Mouse (Mus musculus): Measurements from ENCODE around the gene Ttll8. TPM values are rescaled to one million over a fixed set of nuclear protein-coding genes. Genes with fewer than 3 reads are reported as not detected.
A peak's percentile ranks its signal among the peaks of the same experiment; 100 is the strongest.

Ttll8 gene
- polyA plus RNA-seq, 1 experiment = not detected

- Histone ChIP-seq H3K4me1 (ENCODE audit: control insufficient read depth, insufficient read depth, low read length) (peaks cover 23% of the 10 kb centered on the region), H3K27ac (ENCODE audit: insufficient read depth, low read length) (no peak overlapping the region), H3K4me3 (ENCODE audit: insufficient read depth, low read length) (peak overlapping the region; percentile 58)
- TF ChIP-seq CTCF (IDR thresholded peaks at IDR 0.05; ENCODE audit: borderline replicate concordance, insufficient read depth, low read length) = no peak
- TF ChIP-seq POLR2A (IDR thresholded peaks at IDR 0.05; ENCODE audit: low read depth, low read length) = no peak
Observed at GRCm38 (mm10) chr15:88864270-88865030, 89.8 kb downstream of the Ttll8 start.

GRCm38 (mm10) chr15:88863695-88864231, 90.5 kb downstream of the Ttll8 start:
- no peak overlapping the region for H3K27ac ChIP-seq (ENCODE audit: insufficient read depth, low read length)
- peaks cover 23% of the 10 kb centered on the region for H3K4me1 ChIP-seq (ENCODE audit: control insufficient read depth, insufficient read depth, low read length)
- no peak for TF ChIP-seq POLR2A (IDR thresholded peaks at IDR 0.05; ENCODE audit: low read depth, low read length)
- TF ChIP-seq CTCF (IDR thresholded peaks at IDR 0.05; ENCODE audit: borderline replicate concordance, insufficient read depth, low read length) = no peak
- peak overlapping the region; percentile 58 for H3K4me3 ChIP-seq (ENCODE audit: insufficient read depth, low read length)

DNA sequence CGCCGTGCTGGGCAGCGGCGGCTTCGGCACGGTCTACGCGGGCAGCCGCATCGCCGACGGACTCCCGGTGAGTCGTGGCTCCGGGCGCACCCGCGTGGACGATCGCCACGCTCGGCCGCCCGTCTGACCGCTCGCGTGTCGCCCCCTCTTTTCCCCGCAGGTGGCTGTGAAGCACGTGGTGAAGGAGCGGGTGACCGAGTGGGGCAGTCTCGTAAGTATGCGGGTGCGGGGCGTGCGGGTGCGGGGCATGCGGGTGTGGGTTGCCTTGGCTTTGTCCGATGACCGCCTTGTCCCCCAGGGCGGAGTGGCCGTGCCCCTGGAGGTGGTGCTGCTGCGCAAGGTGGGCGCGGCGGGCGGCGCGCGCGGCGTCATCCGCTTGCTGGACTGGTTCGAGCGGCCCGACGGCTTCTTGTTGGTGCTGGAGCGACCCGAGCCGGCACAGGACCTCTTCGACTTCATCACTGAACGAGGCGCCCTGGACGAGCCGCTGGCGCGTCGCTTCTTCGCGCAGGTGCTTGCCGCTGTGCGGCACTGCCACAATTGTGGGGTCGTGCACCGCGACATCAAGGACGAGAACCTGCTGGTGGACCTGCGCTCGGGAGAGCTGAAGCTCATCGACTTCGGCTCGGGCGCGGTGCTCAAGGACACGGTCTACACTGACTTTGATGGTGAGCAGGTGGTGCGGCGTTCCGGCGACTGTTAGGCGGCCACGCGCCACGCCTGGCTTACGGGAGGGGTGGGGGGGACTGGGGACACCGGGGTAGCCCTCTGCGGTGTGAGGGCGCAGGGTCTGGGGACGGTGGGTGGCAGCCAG, 91.1 kb downstream of the Ttll8 start:
- H3K27ac ChIP-seq (ENCODE audit: insufficient read depth, low read length) = no peak overlapping the region
- TF ChIP-seq CTCF (IDR thresholded peaks at IDR 0.05; ENCODE audit: borderline replicate concordance, insufficient read depth, low read length) = no peak
- TF ChIP-seq POLR2A (IDR thresholded peaks at IDR 0.05; ENCODE audit: low read depth, low read length) = no peak
- peaks cover 23% of the 10 kb centered on the region for H3K4me1 ChIP-seq (ENCODE audit: control insufficient read depth, insufficient read depth, low read length)
- H3K4me3 ChIP-seq (ENCODE audit: insufficient read depth, low read length) = peak overlapping the region; percentile 58

- Histone ChIP-seq H3K27ac (ENCODE audit: insufficient read depth, low read length) (peak within 1 kb of the TSS; percentile 96), H3K4me3 (ENCODE audit: insufficient read depth, low read length) (peak within 1 kb of the TSS; percentile 58), H3K4me1 (ENCODE audit: control insufficient read depth, insufficient read depth, low read length) (peaks cover 19% of the 10 kb centered on the region)
- TF ChIP-seq CTCF (IDR thresholded peaks at IDR 0.05; ENCODE audit: borderline replicate concordance, insufficient read depth, low read length) (no peak), POLR2A (IDR thresholded peaks at IDR 0.05; ENCODE audit: low read depth, low read length) (peak; percentile 92)
Observed at GRCm38 (mm10) chr15:88861772-88862622, 92.2 kb downstream of the Ttll8 start, which contains the start of gene Pim3. TSS of gene Pim3 (plus strand) at chr15:88862186.

DNA sequence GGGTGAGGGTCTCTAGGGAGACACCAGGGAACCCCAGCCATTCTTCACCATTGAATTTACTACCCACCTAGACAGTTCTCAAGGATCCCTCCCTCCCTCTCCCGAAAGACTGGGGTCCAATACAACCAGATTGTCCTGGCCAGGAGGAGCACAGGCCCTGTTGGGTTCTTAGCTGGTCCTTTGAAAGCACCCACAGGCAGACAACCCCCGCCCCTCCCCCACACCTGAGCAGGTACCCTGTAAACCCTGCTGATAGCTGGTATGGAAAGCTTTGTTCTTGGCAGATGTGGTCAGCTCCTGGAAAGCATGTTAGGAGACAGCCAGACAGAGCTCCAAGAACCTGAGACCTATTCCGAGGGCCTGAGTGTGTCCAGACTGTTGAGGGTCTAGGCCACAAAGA, 93.4 kb downstream of the Ttll8 start:
- no peak for TF ChIP-seq CTCF (IDR thresholded peaks at IDR 0.05; ENCODE audit: borderline replicate concordance, insufficient read depth, low read length)
- no peak for TF ChIP-seq POLR2A (IDR thresholded peaks at IDR 0.05; ENCODE audit: low read depth, low read length)
- no peak overlapping the region for H3K27ac ChIP-seq (ENCODE audit: insufficient read depth, low read length)
- peaks cover 12% of the 10 kb centered on the region for H3K4me1 ChIP-seq (ENCODE audit: control insufficient read depth, insufficient read depth, low read length)
- H3K4me3 ChIP-seq (ENCODE audit: insufficient read depth, low read length) = no peak overlapping the region

DNA sequence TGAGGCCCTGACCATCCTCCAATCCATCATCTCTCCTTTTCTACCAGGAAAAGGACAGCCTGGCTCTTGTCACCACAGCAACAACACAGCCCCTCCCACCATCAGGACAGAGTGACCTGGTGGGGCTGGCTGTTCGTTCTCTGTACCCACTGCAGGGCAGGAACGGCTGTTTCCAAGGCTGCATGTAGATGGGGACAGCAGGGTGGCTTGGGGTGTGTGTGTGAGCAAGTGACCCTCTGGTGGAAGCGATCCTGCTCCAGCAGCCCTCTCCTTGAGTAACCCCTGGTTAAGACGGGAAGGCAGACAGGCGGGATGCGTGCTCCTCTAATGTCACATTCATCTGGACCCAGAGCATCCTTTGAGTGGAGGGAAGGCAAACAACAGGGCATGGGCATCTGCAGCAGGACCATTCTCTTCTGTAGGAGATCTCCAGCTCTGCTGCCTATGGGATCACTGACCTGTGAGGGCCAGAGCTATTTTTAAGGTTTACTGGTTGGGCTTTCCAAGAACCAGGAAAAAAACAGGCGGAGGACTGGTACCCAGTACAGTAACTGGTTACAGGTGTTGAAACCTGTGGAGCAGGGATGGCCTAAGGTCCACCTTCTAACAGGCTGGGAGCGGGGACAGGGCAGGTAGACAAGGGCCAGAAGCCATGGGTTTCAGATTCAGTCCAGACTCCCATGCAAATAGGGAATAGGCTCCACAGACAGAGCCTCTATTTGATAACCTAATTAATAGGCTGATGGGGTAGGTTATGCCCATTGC, 94.8 kb downstream of the Ttll8 start:
- H3K4me1 ChIP-seq (ENCODE audit: control insufficient read depth, insufficient read depth, low read length) = peaks cover 10% of the 10 kb centered on the region
- no peak overlapping the region for H3K4me3 ChIP-seq (ENCODE audit: insufficient read depth, low read length)
- TF ChIP-seq CTCF (IDR thresholded peaks at IDR 0.05; ENCODE audit: borderline replicate concordance, insufficient read depth, low read length) (no peak), POLR2A (IDR thresholded peaks at IDR 0.05; ENCODE audit: low read depth, low read length) (no peak)
- H3K27ac ChIP-seq (ENCODE audit: insufficient read depth, low read length) = no peak overlapping the region

GRCm38 (mm10) chr15:88858707-88859106, 95.5 kb downstream of the Ttll8 start:
- Histone ChIP-seq H3K4me3 (ENCODE audit: insufficient read depth, low read length) (no peak overlapping the region), H3K4me1 (ENCODE audit: control insufficient read depth, insufficient read depth, low read length) (peaks cover 14% of the 10 kb centered on the region)
- TF ChIP-seq CTCF (IDR thresholded peaks at IDR 0.05; ENCODE audit: borderline replicate concordance, insufficient read depth, low read length) (no peak), POLR2A (IDR thresholded peaks at IDR 0.05; ENCODE audit: low read depth, low read length) (no peak)

GRCm38 (mm10) chr15:88858141-88858541, 96.1 kb downstream of the Ttll8 start:
- H3K4me1 ChIP-seq (ENCODE audit: control insufficient read depth, insufficient read depth, low read length) = peaks cover 14% of the 10 kb centered on the region
- H3K4me3 ChIP-seq (ENCODE audit: insufficient read depth, low read length) = no peak overlapping the region
- no peak for TF ChIP-seq CTCF (IDR thresholded peaks at IDR 0.05; ENCODE audit: borderline replicate concordance, insufficient read depth, low read length)
- no peak for TF ChIP-seq POLR2A (IDR thresholded peaks at IDR 0.05; ENCODE audit: low read depth, low read length)
- no peak overlapping the region for H3K27ac ChIP-seq (ENCODE audit: insufficient read depth, low read length)

More at GRCm38 (mm10) chr15:88858707-88859106, 95.5 kb downstream of the Ttll8 start:
- no peak overlapping the region for H3K27ac ChIP-seq (ENCODE audit: insufficient read depth, low read length)
